Mouse (Mus musculus): ENCODE data around the gene Dbr1. TPM values are rescaled to one million over a fixed set of nuclear protein-coding genes. Genes with fewer than 3 reads are reported as not detected.

Dbr1 gene
- total and polyA plus RNA-seq, 3 experiments = 33.9 to 57.5 (median 41.4) TPM

DNA sequence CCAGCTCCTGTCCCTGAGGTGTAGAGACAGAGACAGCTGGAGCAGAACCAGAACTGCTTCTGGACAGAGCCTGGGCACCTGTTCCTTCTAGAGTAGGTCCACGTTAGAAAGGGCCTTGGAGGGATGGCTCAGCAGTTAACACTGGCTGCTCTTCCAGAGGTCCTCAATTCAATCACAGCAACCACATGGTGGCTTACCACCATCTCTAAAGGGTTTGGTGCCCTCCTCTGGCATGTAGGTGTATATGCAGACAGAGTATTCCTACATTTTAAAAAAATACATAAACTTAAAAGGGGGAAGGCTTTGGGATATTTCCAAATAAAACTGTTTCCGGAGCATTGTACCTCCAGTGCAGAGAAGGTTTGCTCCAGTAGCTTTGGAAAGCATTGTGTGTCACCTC, 5.1 kb downstream of the Dbr1 start:
- in situ Hi-C loops (cut with MboI; ENCODE audit: low pct_ligation_motif_present, low pct_unique_long_range_greater_than_20kb, low sequenced_read_pairs) (no loop called here), dilution Hi-C loops (cut with MboI; ENCODE audit: extremely low pct_ligation_motif_present, extremely low pct_unique_long_range_greater_than_20kb, low sequenced_read_pairs) (no loop called here)
- Histone ChIP-seq H3K36me3 (replicated peaks in 1 of 2; ENCODE audit: control insufficient read depth in 1 of 2, insufficient read depth in 1 of 2, low read length in 1 of 2) (peaks cover 35 to 62% of the 10 kb centered on the region in 2 experiments), H3K27ac (ENCODE audit: insufficient read depth, low read depth) (no peak overlapping the region), H3K4me2 (ENCODE audit: insufficient read depth, low read depth, poor library complexity, severe bottlenecking) (no peak overlapping the region), H3K9me3 (replicated peaks; ENCODE audit: low read length) (no peaks in the 10 kb centered on the region), H3K9ac (ENCODE audit: insufficient read depth, low read depth) (no peak overlapping the region), H3K4me3 (replicated peaks in 1 of 3; ENCODE audit: low read depth in 2 of 3, low read length in 2 of 3, poor library complexity in 1 of 3) (no peak overlapping the region), H3K4me1 (ENCODE audit: control insufficient read depth in 1 of 2, insufficient read depth in 2 of 2) (peaks cover 7 to 21% of the 10 kb centered on the region in 2 experiments), H3K79me2 (replicated peaks; ENCODE audit: control insufficient read depth, extremely low read depth, insufficient read depth, poor library complexity, severe bottlenecking) (peaks cover 24% of the 10 kb centered on the region), H3K27me3 (replicated peaks) (no peaks in the 10 kb centered on the region)
- DNase-seq (ENCODE audit: extremely low read depth) = peak; percentile 65
- TF ChIP-seq MAFK (IDR thresholded peaks at IDR 0.05; ENCODE audit: insufficient replicate concordance, low read length) (no peak), NELFE (IDR thresholded peaks at IDR 0.05; ENCODE audit: low read depth, low read length) (no peak), ZKSCAN1 (IDR thresholded peaks at IDR 0.05; ENCODE audit: borderline replicate concordance, low read depth, low read length) (no peak), E2F4 (IDR thresholded peaks at IDR 0.05; ENCODE audit: insufficient replicate concordance, low read depth, low read length) (no peak), JUND (conservative IDR thresholded peaks at IDR 0.05; ENCODE audit: low read depth, low read length) (no peak), IRF4 (IDR thresholded peaks at IDR 0.05; ENCODE audit: low read depth, low read length) (peak; percentile 37; the same call in 1 of the 2 replicates), MAX (IDR thresholded peaks at IDR 0.05; ENCODE audit: low read length) (peak; percentile 86), MYC (IDR thresholded peaks at IDR 0.05; ENCODE audit: low read depth, low read length) (peak; percentile 97), MXI1 (IDR thresholded peaks at IDR 0.05; ENCODE audit: low read depth, low read length) (peak; percentile 53; the same call in 1 of the 2 replicates), GABPA (IDR thresholded peaks at IDR 0.05; ENCODE audit: insufficient replicate concordance, low read depth, low read length) (no peak), RCOR1 (conservative IDR thresholded peaks at IDR 0.05; ENCODE audit: low read depth, low read length) (no peak), EP300 (IDR thresholded peaks at IDR 0.05; ENCODE audit: low read length) (no peak), RAD21 (IDR thresholded peaks at IDR 0.05; ENCODE audit: low read depth, low read length) (peak; percentile 82), CTCF (conservative IDR thresholded peaks at IDR 0.05 in 1 of 2, IDR thresholded peaks at IDR 0.05 in 1 of 2; ENCODE audit: low read depth in 2 of 2, low read length in 2 of 2) (peak; percentile 33 to 89; a peak in 3 of 4 replicates), SMC3 (IDR thresholded peaks at IDR 0.05; ENCODE audit: low read depth, low read length) (peak; percentile 65), CHD2 (IDR thresholded peaks at IDR 0.05; ENCODE audit: low read length) (no peak), TCF12 (IDR thresholded peaks at IDR 0.05; ENCODE audit: low read depth, low read length) (no peak), SIN3A (IDR thresholded peaks at IDR 0.05; ENCODE audit: low read length) (0 out of 2 replicates have a peak, but pooled peaks have one; percentile 25), ZNF384 (IDR thresholded peaks at IDR 0.05; ENCODE audit: low read depth, low read length) (peak; percentile 59)

GRCm38 (mm10) chr9:99587505-99588202, 12.1 kb downstream of the Dbr1 start:
- DNase-seq (ENCODE audit: extremely low read depth) = peak; percentile 50
- Histone ChIP-seq H3K4me2 (ENCODE audit: insufficient read depth, low read depth, poor library complexity, severe bottlenecking) (no peak overlapping the region), H3K27ac (ENCODE audit: insufficient read depth, low read depth) (no peak overlapping the region), H3K9me3 (replicated peaks; ENCODE audit: low read length) (no peaks in the 10 kb centered on the region), H3K4me1 (ENCODE audit: control insufficient read depth in 1 of 2, insufficient read depth in 2 of 2) (no peaks in the 10 kb centered on the region), H3K79me2 (replicated peaks; ENCODE audit: control insufficient read depth, extremely low read depth, insufficient read depth, poor library complexity, severe bottlenecking) (no peaks in the 10 kb centered on the region), H3K27me3 (replicated peaks) (peaks cover 1% of the 10 kb centered on the region), H3K9ac (ENCODE audit: insufficient read depth, low read depth) (no peak overlapping the region), H3K36me3 (replicated peaks in 1 of 2; ENCODE audit: control insufficient read depth in 1 of 2, insufficient read depth in 1 of 2, low read length in 1 of 2) (peaks cover 15 to 28% of the 10 kb centered on the region in 2 experiments), H3K4me3 (replicated peaks in 1 of 3; ENCODE audit: low read depth in 2 of 3, low read length in 2 of 3, poor library complexity in 1 of 3) (no peak overlapping the region)
- dilution Hi-C loops (cut with MboI; ENCODE audit: extremely low pct_ligation_motif_present, extremely low pct_unique_long_range_greater_than_20kb, low sequenced_read_pairs) (no loop called here), in situ Hi-C loops (cut with MboI; ENCODE audit: low pct_ligation_motif_present, low pct_unique_long_range_greater_than_20kb, low sequenced_read_pairs) (no loop called here)
- TF ChIP-seq JUND (conservative IDR thresholded peaks at IDR 0.05; ENCODE audit: low read depth, low read length) = no peak
- peak; percentile 40 for TF ChIP-seq RAD21 (IDR thresholded peaks at IDR 0.05; ENCODE audit: low read depth, low read length)
- no peak for TF ChIP-seq ZMIZ1 (IDR thresholded peaks at IDR 0.05; ENCODE audit: low read depth, low read length)
- TF ChIP-seq CTCF (conservative IDR thresholded peaks at IDR 0.05 in 1 of 2, IDR thresholded peaks at IDR 0.05 in 1 of 2; ENCODE audit: low read depth in 2 of 2, low read length in 2 of 2) = peak; percentile 80 to 95
- no peak for TF ChIP-seq NRF1 (IDR thresholded peaks at IDR 0.05; ENCODE audit: low read depth, low read length)
- no peak for TF ChIP-seq USF2 (conservative IDR thresholded peaks at IDR 0.05; ENCODE audit: low read depth, low read length)
- TF ChIP-seq SMC3 (IDR thresholded peaks at IDR 0.05; ENCODE audit: low read depth, low read length) = peak; percentile 56
- TF ChIP-seq ELF1 (IDR thresholded peaks at IDR 0.05; ENCODE audit: low read depth, low read length) = no peak
- TF ChIP-seq POLR2A (IDR thresholded peaks at IDR 0.05; ENCODE audit: low read depth, low read length) = no peak
- no peak for TF ChIP-seq SIN3A (IDR thresholded peaks at IDR 0.05; ENCODE audit: low read length)
